Mouse (Mus musculus) embryonic facial prominence, embryonic 10.5 days (tissue): Measurements from ENCODE around the gene Adcy2. TPM values are rescaled to one million over a fixed set of nuclear protein-coding genes. Genes with fewer than 3 reads are reported as not detected.

Experiments
- DNase-seq: peaks from one replicate; pipeline ENCODE4 v3.0.0-alpha.2; 2017; ENCODE audit warnings: low spot score
- H3K27ac ChIP-seq: fragments of 300-500 bp; sonication (generic); replicated peaks from 2 replicates; pipeline ENCODE4 v1.5.1; 2016; ENCODE audit warnings: mild to moderate bottlenecking
- H3K27me3 ChIP-seq: fragments of 300-500 bp; sonication (generic); replicated peaks from 2 replicates; pipeline ENCODE4 v1.6.1; 2016; ENCODE audit warnings: low read depth, mild to moderate bottlenecking; ENCODE audit not compliant: poor library complexity, severe bottlenecking
- H3K36me3 ChIP-seq: fragments of 300-500 bp; sonication (generic); replicated peaks from 2 replicates; pipeline ENCODE4 v1.6.1; 2016; ENCODE audit warnings: mild to moderate bottlenecking, moderate library complexity
- H3K4me1 ChIP-seq: fragments of 300-500 bp; sonication (generic); 2 replicates; pipeline ENCODE4 v1.6.1; 2016
- H3K4me3 ChIP-seq: fragments of 300-500 bp; sonication (generic); 2 replicates; pipeline ENCODE4 v1.5.1; 2016; ENCODE audit warnings: mild to moderate bottlenecking, moderate library complexity
- H3K9me3 ChIP-seq: fragments of 300-500 bp; sonication (generic); 2 replicates; pipeline ENCODE4 v1.6.1; 2016; ENCODE audit warnings: mild to moderate bottlenecking
- WGBS: fragments of 180-500 bp; shearing (Covaris S2); methylation state at CpG from one replicate; pipeline ENCODE4 v1.1.7; 2016; 5-methylcytosine and 5-hydroxymethylcytosine counted together
- polyA plus RNA-seq: library from polyadenylated mRNA; unstranded; fragments of >200 nt; fragmentation: Nextera tagmentation; extraction: Ambion mirVana; gene quantifications from 2 replicates; pipeline ENCODE4 v1.2.1, GENCODE M21; 2016

Adcy2 gene
- polyA plus RNA-seq, 1 experiment from 2014 or later: 0.66 TPM

- Histone ChIP-seq H3K36me3 (no peaks in the 10 kb centered on the region), H3K9me3 (no peaks in the 10 kb centered on the region), H3K27me3 (no peaks in the 10 kb centered on the region), H3K4me1 (no peaks in the 10 kb centered on the region), H3K27ac (no peak overlapping the region), H3K4me3 (no peak overlapping the region)
- WGBS: 80% methylated on average over 3 of the region's 3 CpGs
- DNase-seq: no peak
Observed at GRCm38 (mm10) chr13:68848265-68848664, 151.1 kb downstream of the Adcy2 start.

- Histone ChIP-seq H3K9me3 (no peaks in the 10 kb centered on the region), H3K4me1 (no peaks in the 10 kb centered on the region), H3K27ac (no peak overlapping the region), H3K27me3 (no peaks in the 10 kb centered on the region), H3K36me3 (no peaks in the 10 kb centered on the region), H3K4me3 (no peak overlapping the region)
- no peak for DNase-seq
- 58% methylated on average over 2 of the region's 2 CpGs for WGBS
Observed at GRCm38 (mm10) chr13:68839517-68839916, 159.8 kb downstream of the Adcy2 start.

GRCm38 (mm10) chr13:68836183-68836582, 163.2 kb downstream of the Adcy2 start:
- no peaks in the 10 kb centered on the region for H3K9me3 ChIP-seq
- no peak overlapping the region for H3K27ac ChIP-seq
- no peaks in the 10 kb centered on the region for H3K27me3 ChIP-seq
- H3K4me3 ChIP-seq: no peak overlapping the region
- H3K36me3 ChIP-seq: no peaks in the 10 kb centered on the region
- no peaks in the 10 kb centered on the region for H3K4me1 ChIP-seq
- DNase-seq: no peak

- Histone ChIP-seq H3K36me3 (no peaks in the 10 kb centered on the region), H3K4me3 (no peak overlapping the region), H3K9me3 (no peaks in the 10 kb centered on the region), H3K4me1 (no peaks in the 10 kb centered on the region), H3K27ac (no peak overlapping the region), H3K27me3 (no peaks in the 10 kb centered on the region)
- no peak for DNase-seq
- 80% methylated on average over 8 of the region's 8 CpGs for WGBS
Observed at GRCm38 (mm10) chr13:68835424-68836045, 163.8 kb downstream of the Adcy2 start.

GRCm38 (mm10) chr13:68832141-68832540, 167.2 kb downstream of the Adcy2 start:
- DNase-seq: no peak
- H3K4me1 ChIP-seq: no peaks in the 10 kb centered on the region
- no peaks in the 10 kb centered on the region for H3K27me3 ChIP-seq
- 83% methylated on average over 5 of the region's 5 CpGs for WGBS
- no peaks in the 10 kb centered on the region for H3K9me3 ChIP-seq
- H3K27ac ChIP-seq: no peak overlapping the region
- H3K36me3 ChIP-seq: no peaks in the 10 kb centered on the region
- no peak overlapping the region for H3K4me3 ChIP-seq

GRCm38 (mm10) chr13:68830030-68830759, 169.1 kb downstream of the Adcy2 start:
- Histone ChIP-seq H3K27ac (no peak overlapping the region), H3K27me3 (no peaks in the 10 kb centered on the region), H3K36me3 (no peaks in the 10 kb centered on the region), H3K9me3 (no peaks in the 10 kb centered on the region), H3K4me1 (no peaks in the 10 kb centered on the region), H3K4me3 (no peak overlapping the region)
- 84% methylated on average over 6 of the region's 6 CpGs for WGBS
- no peak for DNase-seq

GRCm38 (mm10) chr13:68828441-68828840, 170.9 kb downstream of the Adcy2 start:
- WGBS: 75% methylated on average over 4 of the region's 4 CpGs
- no peak for DNase-seq
- Histone ChIP-seq H3K36me3 (no peaks in the 10 kb centered on the region), H3K4me3 (no peak overlapping the region), H3K4me1 (no peaks in the 10 kb centered on the region), H3K9me3 (no peaks in the 10 kb centered on the region), H3K27me3 (no peaks in the 10 kb centered on the region), H3K27ac (no peak overlapping the region)

GRCm38 (mm10) chr13:68826461-68826860, 172.9 kb downstream of the Adcy2 start:
- Histone ChIP-seq H3K9me3 (no peaks in the 10 kb centered on the region), H3K27me3 (no peaks in the 10 kb centered on the region), H3K4me1 (no peaks in the 10 kb centered on the region), H3K36me3 (no peaks in the 10 kb centered on the region), H3K4me3 (no peak overlapping the region), H3K27ac (no peak overlapping the region)
- no peak for DNase-seq
- 92% methylated on average over 1 of the region's 1 CpGs for WGBS

GRCm38 (mm10) chr13:68820858-68821579, 178.3 kb downstream of the Adcy2 start:
- 88% methylated on average over 13 of the region's 13 CpGs for WGBS
- Histone ChIP-seq H3K4me3 (no peak overlapping the region), H3K36me3 (no peaks in the 10 kb centered on the region), H3K9me3 (0 out of 2 replicates have a peak, but pooled peaks cover 2% of the 10 kb centered on the region), H3K27me3 (no peaks in the 10 kb centered on the region), H3K27ac (no peak overlapping the region), H3K4me1 (no peaks in the 10 kb centered on the region)
- DNase-seq: no peak

GRCm38 (mm10) chr13:68815704-68816477, 183.4 kb downstream of the Adcy2 start:
- Histone ChIP-seq H3K36me3 (no peaks in the 10 kb centered on the region), H3K27me3 (no peaks in the 10 kb centered on the region), H3K27ac (no peak overlapping the region), H3K9me3 (0 out of 2 replicates have a peak, but pooled peaks cover 2% of the 10 kb centered on the region), H3K4me3 (no peak overlapping the region), H3K4me1 (no peaks in the 10 kb centered on the region)
- WGBS: 83% methylated on average over 4 of the region's 4 CpGs
- DNase-seq: no peak

GRCm38 (mm10) chr13:68811185-68811584, 188.2 kb downstream of the Adcy2 start:
- 94% methylated on average over 3 of the region's 3 CpGs for WGBS
- no peak for DNase-seq
- no peaks in the 10 kb centered on the region for H3K27me3 ChIP-seq

GRCm38 (mm10) chr13:68799777-68800176, 199.6 kb downstream of the Adcy2 start:
- WGBS: 63% methylated on average over 6 of the region's 6 CpGs
- Histone ChIP-seq H3K4me1 (no peaks in the 10 kb centered on the region), H3K9me3 (no peaks in the 10 kb centered on the region), H3K27ac (no peak overlapping the region), H3K27me3 (no peaks in the 10 kb centered on the region), H3K36me3 (no peaks in the 10 kb centered on the region), H3K4me3 (no peak overlapping the region)
- peak; percentile 48 for DNase-seq

More at GRCm38 (mm10) chr13:68811185-68811584, 188.2 kb downstream of the Adcy2 start:
- H3K9me3 ChIP-seq: 0 out of 2 replicates have a peak, but pooled peaks cover 3% of the 10 kb centered on the region
- H3K4me3 ChIP-seq: no peak overlapping the region
- H3K36me3 ChIP-seq: no peaks in the 10 kb centered on the region
- no peaks in the 10 kb centered on the region for H3K4me1 ChIP-seq
- H3K27ac ChIP-seq: no peak overlapping the region
